Mouse (Mus musculus): Measurements from ENCODE around the gene Elmo1.

GRCm38 (mm10) chr13:20378869-20379268 lies 288.5 kb downstream of the Elmo1 start:
- TF ChIP-seq CTCF (conservative IDR thresholded peaks at IDR 0.05 in 1 of 2, IDR thresholded peaks at IDR 0.05 in 1 of 2; ENCODE audit: low read depth in 2 of 2, low read length in 2 of 2) = no peak
- TF ChIP-seq MAX (IDR thresholded peaks at IDR 0.05; ENCODE audit: low read length) = no peak
- no peak for TF ChIP-seq CHD2 (IDR thresholded peaks at IDR 0.05; ENCODE audit: low read length)
- TF ChIP-seq ZC3H11A (IDR thresholded peaks at IDR 0.05; ENCODE audit: low read depth, low read length) = no peak
- no peak for TF ChIP-seq EP300 (IDR thresholded peaks at IDR 0.05; ENCODE audit: low read length)
- TF ChIP-seq CHD1 (IDR thresholded peaks at IDR 0.05; ENCODE audit: low read depth, low read length) = no peak
- no peak for TF ChIP-seq POLR2A (IDR thresholded peaks at IDR 0.05; ENCODE audit: low read depth, low read length)
- TF ChIP-seq MAFK (IDR thresholded peaks at IDR 0.05; ENCODE audit: insufficient replicate concordance, low read length) = no peak
- TF ChIP-seq ZNF384 (IDR thresholded peaks at IDR 0.05; ENCODE audit: low read depth, low read length) = no peak
